ENCODE assay signal across 10 mouse cellular contexts in genomic region chr16:11071176-11071575, GRCm38 (mm10). TPM values are rescaled to one million over a fixed set of nuclear protein-coding genes. Genes with fewer than 3 reads are reported as not detected.
DNase-seq lines count a peak whose midpoint lies in the region; ATAC-seq and TF ChIP-seq lines count a peak whose summit lies in the region.
"Had no signal": no experiment of that assay in that cellular context is flagged by ENCODE, and none has a peak within 500 bp of the region (broad histone marks: within the 10 kb centered on the region; RNA-seq: fewer than 3 reads in every experiment).

No protein-coding gene starts in this region.

- H3K36me3 ChIP-seq in heart, embryonic 10.5 days: peaks cover 54% of the 10 kb centered on the region
- H3K36me3 ChIP-seq in heart, embryonic 11.5 days (ENCODE audit: control insufficient read depth, insufficient read depth, low read length): peaks cover 26% of the 10 kb centered on the region
- peaks cover 21% of the 10 kb centered on the region for H3K36me3 ChIP-seq in midbrain, postnatal 0 days (ENCODE audit: insufficient read depth, low read length)
- H3K36me3 ChIP-seq in midbrain, embryonic 15.5 days (replicated peaks): peaks cover 12% of the 10 kb centered on the region; the same call in 1 of the 2 replicates

- no peak for ATAC-seq in heart, embryonic 11.5 days (replicated peaks; ENCODE audit: insufficient number of reproducible peaks, low FRiP score, low TSS enrichment)
- no peak for ATAC-seq in midbrain, postnatal 0 days (ENCODE audit: low FRiP score)
- no peak for ATAC-seq in midbrain, embryonic 15.5 days (replicated peaks)

- no peaks in the 10 kb centered on the region for H3K27me3 ChIP-seq in heart, embryonic 10.5 days (ENCODE audit: insufficient read depth, poor library complexity, severe bottlenecking)
- H3K27me3 ChIP-seq in heart, embryonic 11.5 days (ENCODE audit: control insufficient read depth, insufficient read depth, low read length): no peaks in the 10 kb centered on the region
- no peaks in the 10 kb centered on the region for H3K27me3 ChIP-seq in midbrain, postnatal 0 days (ENCODE audit: insufficient read depth, low read length)
- H3K27me3 ChIP-seq in midbrain, embryonic 15.5 days (replicated peaks): no peaks in the 10 kb centered on the region
- H3K27me3 ChIP-seq: embryonic facial prominence, embryonic 13.5 days; heart, embryonic 15.5 days; neural tube, embryonic 12.5 days had no signal

- H3K4me2 ChIP-seq in heart, embryonic 11.5 days: no peak overlapping the region
- no peak overlapping the region for H3K4me2 ChIP-seq in midbrain, postnatal 0 days (ENCODE audit: low read depth, low read length, poor library complexity, severe bottlenecking)
- no peak overlapping the region for H3K4me2 ChIP-seq in midbrain, embryonic 15.5 days
- H3K4me2 ChIP-seq: embryonic facial prominence, embryonic 13.5 days; heart, embryonic 15.5 days; neural tube, embryonic 12.5 days had no signal

- H3K4me1 ChIP-seq in heart, embryonic 10.5 days: peaks cover 40% of the 10 kb centered on the region
- H3K4me1 ChIP-seq in heart, embryonic 11.5 days (ENCODE audit: control insufficient read depth, insufficient read depth, low read length): peaks cover 19% of the 10 kb centered on the region
- peaks cover 21% of the 10 kb centered on the region for H3K4me1 ChIP-seq in midbrain, postnatal 0 days (ENCODE audit: insufficient read depth, low read length)
- peaks cover 58% of the 10 kb centered on the region for H3K4me1 ChIP-seq in midbrain, embryonic 15.5 days
- H3K4me1 ChIP-seq in olfactory bulb, adult 2 months (ENCODE audit: control insufficient read depth, insufficient read depth, low read length): peaks cover 61% of the 10 kb centered on the region

- 80% methylated on average over 5 of the region's 5 CpGs for WGBS in heart, embryonic 10.5 days
- 72% methylated on average over 5 of the region's 5 CpGs for WGBS in heart, embryonic 11.5 days (ENCODE audit: insufficient replicate concordance)
- WGBS in midbrain, postnatal 0 days: 83% methylated on average over 5 of the region's 5 CpGs
- 77% methylated on average over 5 of the region's 5 CpGs for WGBS in midbrain, embryonic 15.5 days
- 26% methylated on average over 5 of the region's 5 CpGs for WGBS in olfactory bulb, adult 2 months

- H3K27ac ChIP-seq in heart, embryonic 10.5 days: no peak overlapping the region
- H3K27ac ChIP-seq in heart, embryonic 11.5 days (ENCODE audit: low read depth, low read length): no peak overlapping the region
- no peak overlapping the region for H3K27ac ChIP-seq in midbrain, postnatal 0 days (ENCODE audit: low read depth, low read length)
- H3K27ac ChIP-seq in midbrain, embryonic 15.5 days: no peak overlapping the region
- 0 out of 2 replicates have a peak overlapping the region, but pooled peaks have one; percentile 16 for H3K27ac ChIP-seq in olfactory bulb, adult 2 months (ENCODE audit: insufficient read depth, low read depth, low read length)
- H3K27ac ChIP-seq: embryonic facial prominence, embryonic 13.5 days; heart, embryonic 15.5 days; neural tube, embryonic 12.5 days had no signal

- H3K9me3 ChIP-seq in heart, embryonic 10.5 days: no peaks in the 10 kb centered on the region
- H3K9me3 ChIP-seq in heart, embryonic 11.5 days (replicated peaks; ENCODE audit: control insufficient read depth, low read length): no peaks in the 10 kb centered on the region
- H3K9me3 ChIP-seq in midbrain, postnatal 0 days (ENCODE audit: low read length): no peaks in the 10 kb centered on the region
- no peaks in the 10 kb centered on the region for H3K9me3 ChIP-seq in midbrain, embryonic 15.5 days
- H3K9me3 ChIP-seq: embryonic facial prominence, embryonic 13.5 days; heart, embryonic 15.5 days; neural tube, embryonic 12.5 days had no signal

- peak; percentile 74 for DNase-seq in heart, embryonic 10.5 days (ENCODE audit: low spot score)
- peak; percentile 57 for DNase-seq in midbrain, postnatal 0 days (ENCODE audit: low spot score)
- DNase-seq in cerebellum, adult 8-10 months: peak; percentile 87
- DNase-seq in embryo, embryonic 9.5 days (ENCODE audit: extremely low spot score): no peak

- no peak for TF ChIP-seq CTCF in midbrain, postnatal 0 days (IDR thresholded peaks at IDR 0.05)
- TF ChIP-seq CTCF in olfactory bulb, adult 2 months (IDR thresholded peaks at IDR 0.05; ENCODE audit: insufficient read depth, low read depth, low read length): no peak

- no peak overlapping the region for H3K4me3 ChIP-seq in heart, embryonic 10.5 days
- H3K4me3 ChIP-seq in heart, embryonic 11.5 days (ENCODE audit: low read depth, low read length): no peak overlapping the region
- H3K4me3 ChIP-seq in midbrain, postnatal 0 days (ENCODE audit: low read depth, low read length): no peak overlapping the region
- H3K4me3 ChIP-seq in midbrain, embryonic 15.5 days: no peak overlapping the region
- no peak overlapping the region for H3K4me3 ChIP-seq in olfactory bulb, adult 2 months (ENCODE audit: insufficient read depth, low read depth, low read length)
- H3K4me3 ChIP-seq: embryonic facial prominence, embryonic 13.5 days; heart, embryonic 15.5 days; neural tube, embryonic 12.5 days had no signal

- no peak overlapping the region for H3K9ac ChIP-seq in heart, embryonic 11.5 days (ENCODE audit: low read depth, low read length)
- no peak overlapping the region for H3K9ac ChIP-seq in midbrain, postnatal 0 days (replicated peaks; ENCODE audit: low read length, poor library complexity, severe bottlenecking)
- H3K9ac ChIP-seq in midbrain, embryonic 15.5 days: no peak overlapping the region
- H3K9ac ChIP-seq: embryonic facial prominence, embryonic 13.5 days; heart, embryonic 15.5 days; neural tube, embryonic 12.5 days had no signal

- no peak for TF ChIP-seq POLR2A in olfactory bulb, adult 2 months (IDR thresholded peaks at IDR 0.05; ENCODE audit: insufficient read depth, low read depth, low read length)

RNA-seq across cellular contexts. Expression of gene Litaf, which starts 5.2 kb away (rescaled TPM):
- polyA plus RNA-seq in heart, embryonic 10.5 days (2016; fragmentation: Nextera tagmentation; extraction: Ambion mirVana): 60.8 and 68.7 TPM in 2 replicates
- 61.6 and 63.8 TPM in 2 replicates for polyA plus RNA-seq in heart, embryonic 11.5 days (2014; fragmentation: Nextera tagmentation; extraction: Ambion mirVana)
- total RNA-seq in midbrain, postnatal 0 days (2014; rRNA removed): 19.0 and 22.4 TPM in 2 replicates
- 20.5 and 20.7 TPM in 2 replicates for polyA plus RNA-seq in midbrain, postnatal 0 days (2015; fragmentation: Nextera tagmentation; extraction: Ambion mirVana)
- polyA plus RNA-seq in midbrain, embryonic 15.5 days (2015; fragmentation: Nextera tagmentation; extraction: Ambion mirVana): 28.0 and 28.8 TPM in 2 replicates
- polyA plus RNA-seq in olfactory bulb, adult 2 months (2012; ENCODE audit: insufficient read depth, insufficient read length, low replicate concordance, missing spikeins): not detected in 2 replicates

RNA-seq across cellular contexts. Expression of gene Snn, which starts 10.4 kb away (rescaled TPM):
- 37.2 and 38.3 TPM in 2 replicates for polyA plus RNA-seq in heart, embryonic 10.5 days (2016; fragmentation: Nextera tagmentation; extraction: Ambion mirVana)
- 44.7 and 45.8 TPM in 2 replicates for polyA plus RNA-seq in heart, embryonic 11.5 days (2014; fragmentation: Nextera tagmentation; extraction: Ambion mirVana)
- 241 and 278 TPM in 2 replicates for total RNA-seq in midbrain, postnatal 0 days (2014; rRNA removed)
- polyA plus RNA-seq in midbrain, postnatal 0 days (2015; fragmentation: Nextera tagmentation; extraction: Ambion mirVana): 122 and 130 TPM in 2 replicates
- 135 TPM in 2 replicates for polyA plus RNA-seq in midbrain, embryonic 15.5 days (2015; fragmentation: Nextera tagmentation; extraction: Ambion mirVana)
- polyA plus RNA-seq in olfactory bulb, adult 2 months (2012; ENCODE audit: insufficient read depth, insufficient read length, low replicate concordance, missing spikeins): 106 TPM in 1 of 2 replicates, not detected in the other
